Mouse (Mus musculus) MEL (cell line): ENCODE results near the gene Cisd2.

Experiments used
- ETS1 ChIP-seq: IDR thresholded peaks from 2 replicates; pipeline ENCODE4 v1.6.1; 2012; ENCODE audit warnings: low read depth, mild to moderate bottlenecking, inconsistent platforms, low read length, improper control_type of control experiment, moderate library complexity
- GATA1 ChIP-seq: IDR thresholded peaks from 2 replicates; pipeline ENCODE4 v1.6.1; 2011; ENCODE audit warnings: low read depth, low read length, improper control_type of control experiment
- MAFK ChIP-seq: IDR thresholded peaks from 2 replicates; pipeline ENCODE4 v1.6.1; 2011; ENCODE audit warnings: low read depth, mild to moderate bottlenecking, low read length, improper control_type of control experiment, borderline replicate concordance
- NRF1 ChIP-seq: IDR thresholded peaks from 2 replicates; pipeline ENCODE4 v1.6.1; 2014; ENCODE audit warnings: low read depth, mild to moderate bottlenecking, inconsistent platforms, low read length, improper control_type of control experiment, moderate library complexity; ENCODE audit not compliant: poor library complexity, insufficient read depth, severe bottlenecking
- POLR2A ChIP-seq, 2 experiments: IDR thresholded peaks; 2 replicates each; pipeline ENCODE4 v1.6.1; 2011 to 2012; ENCODE audit warnings: low read length in 2 of 2, mild to moderate bottlenecking in 2 of 2, control low read depth in 1 of 2, improper control_type of control experiment in 1 of 2, low read depth in 1 of 2, moderate library complexity in 1 of 2; ENCODE audit not compliant: control insufficient read depth in 1 of 2, insufficient read depth in 1 of 2, poor library complexity in 1 of 2
- TBP ChIP-seq: IDR thresholded peaks from 2 replicates; pipeline ENCODE4 v1.8.0; 2011; ENCODE audit warnings: low read depth, low read length, improper control_type of control experiment

DNA sequence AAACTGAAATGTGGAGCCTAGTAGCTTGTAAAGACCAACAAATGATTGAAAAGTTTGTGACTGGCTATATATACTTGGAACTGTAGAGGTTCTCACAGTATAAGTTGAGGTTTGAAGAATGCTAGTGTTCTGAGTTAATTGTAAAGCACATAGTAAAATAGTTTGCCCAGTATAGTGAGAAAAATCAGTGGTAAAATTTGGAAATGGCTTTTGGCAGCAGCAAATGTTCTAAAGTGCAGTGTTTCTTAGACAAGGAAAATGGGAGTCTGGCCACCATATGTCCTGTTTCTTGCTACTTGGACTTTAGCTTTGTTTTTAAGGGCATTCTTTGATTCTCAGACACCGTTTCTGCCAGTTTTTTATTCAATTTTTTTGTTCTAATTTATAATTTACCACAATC lies 44.7 kb upstream of the Cisd2 start:
- TF ChIP-seq NRF1 (no peak), GATA1 (no peak), POLR2A (IDR thresholded peaks at IDR 0.05; ENCODE audit: control insufficient read depth in 1 of 2, insufficient read depth in 1 of 2, low read depth in 1 of 2, low read length in 2 of 2, poor library complexity in 1 of 2) (no peak), TBP (no peak), MAFK (no peak), ETS1 (no peak)
